Mouse (Mus musculus) CH12.LX (cell line): ENCODE results near the gene Otud7a.

Source experiments
- CHD1 ChIP-seq: IDR thresholded peaks from 2 replicates; pipeline ENCODE4 v1.6.1; 2012; ENCODE audit warnings: low read depth, low read length, improper control_type of control experiment, inconsistent platforms
- CHD2 ChIP-seq: IDR thresholded peaks from 2 replicates; pipeline ENCODE4 v1.6.1; 2011; ENCODE audit warnings: low read length, improper control_type of control experiment
- CTCF ChIP-seq, 2 experiments: IDR thresholded peaks in 1 of 2; conservative IDR thresholded peaks in 1 of 2; 2 replicates each; pipeline ENCODE4 v1.5.1; 2011 to 2012; ENCODE audit warnings: low read depth in 2 of 2, low read length in 2 of 2, improper control_type of control experiment in 1 of 2, inconsistent platforms in 1 of 2, mild to moderate bottlenecking in 1 of 2, moderate library complexity in 1 of 2
- E2F4 ChIP-seq: IDR thresholded peaks from 2 replicates; pipeline ENCODE4 v1.6.1; 2011; ENCODE audit warnings: low read depth, low read length, improper control_type of control experiment; ENCODE audit not compliant: insufficient replicate concordance
- EP300 ChIP-seq: IDR thresholded peaks from 2 replicates; pipeline ENCODE4 v1.6.1; 2011; ENCODE audit warnings: low read length, improper control_type of control experiment
- MAFK ChIP-seq: IDR thresholded peaks from 2 replicates; pipeline ENCODE4 v1.6.1; 2011; ENCODE audit warnings: low read length, improper control_type of control experiment; ENCODE audit not compliant: insufficient replicate concordance
- MXI1 ChIP-seq: IDR thresholded peaks from 2 replicates; pipeline ENCODE4 v1.6.1; 2011; ENCODE audit warnings: mild to moderate bottlenecking, low read depth, low read length, improper control_type of control experiment
- MYC ChIP-seq: IDR thresholded peaks from 2 replicates; pipeline ENCODE4 v1.6.1; 2011; ENCODE audit warnings: low read depth, mild to moderate bottlenecking, improper control_type of control experiment, low read length
- NELFE ChIP-seq: IDR thresholded peaks from 2 replicates; pipeline ENCODE4 v1.6.1; 2011; ENCODE audit warnings: low read depth, low read length, improper control_type of control experiment
- POLR2A ChIP-seq: IDR thresholded peaks from 2 replicates; pipeline ENCODE4 v1.6.1; 2011; ENCODE audit warnings: low read depth, mild to moderate bottlenecking, improper control_type of control experiment, low read length
- UBTF ChIP-seq: IDR thresholded peaks from 2 replicates; pipeline ENCODE4 v1.6.1; 2012; ENCODE audit warnings: low read depth, mild to moderate bottlenecking, inconsistent platforms, low read length, improper control_type of control experiment, moderate library complexity

DNA sequence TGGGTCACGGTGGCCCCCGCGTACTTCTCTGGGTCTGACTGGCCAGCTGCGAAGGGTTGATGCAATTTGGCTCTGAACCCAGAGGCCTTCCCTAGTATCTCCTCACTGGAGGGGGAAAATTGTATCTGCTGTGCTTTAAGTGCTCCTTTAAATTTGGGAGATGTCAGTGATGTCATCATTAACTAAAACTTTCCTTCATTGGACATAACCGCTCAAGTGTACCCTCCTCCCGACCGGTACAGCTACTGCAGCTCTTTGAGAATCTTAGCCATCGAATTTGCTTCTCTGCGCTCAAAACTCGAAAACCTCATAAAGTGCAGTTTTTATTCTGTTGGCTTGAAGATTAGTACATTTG is 772 bp downstream of the Otud7a start:
- TF ChIP-seq E2F4 (no peak), NELFE (no peak), CHD2 (no peak), CTCF (conservative IDR thresholded peaks at IDR 0.05 in 1 of 2, IDR thresholded peaks at IDR 0.05 in 1 of 2; ENCODE audit: low read depth in 2 of 2, low read length in 2 of 2) (no peak), POLR2A (no peak), MXI1 (no peak), UBTF (no peak), EP300 (no peak), MYC (no peak), CHD1 (no peak), MAFK (no peak)
